Mouse (Mus musculus): ENCODE measurements around the gene Npm1. TPM values are rescaled to one million over a fixed set of nuclear protein-coding genes. Genes with fewer than 3 reads are reported as not detected.

Gene Npm1
- polyA plus RNA-seq (2012; fragmentation: generic; extraction: Trizol): 100 to 1,000 TPM in 1 of 2 experiments, 10 to 100 TPM in 1; 75.2 to 292 TPM

GRCm38 (mm10) chr11:33162998-33163506 is at the start of gene Npm1:
TSS of gene Npm1 (minus strand) at chr11:33163206.

GRCm38 (mm10) chr11:33203383-33204328 is 40.6 kb upstream of the Npm1 start, which contains the start of gene Tlx3:
TSS of gene Tlx3 (minus strand) at chr11:33203589.

GRCm38 (mm10) chr11:33147171-33147571 is 15.8 kb downstream of the Npm1 start, which contains the start of gene Fgf18:
TSS of gene Fgf18 (minus strand) at chr11:33147400.

Other genes starting within 250 kb of the Npm1 start
- gene Fgf18, start 15.8 kb downstream of the Npm1 start, polyA plus RNA-seq (2012; fragmentation: generic; extraction: Trizol): 1 to 10 TPM in 1 of 2 experiments, under 1 TPM in 1; 0.23 to 5.6 TPM
- gene Tlx3, start 40.4 kb upstream of the Npm1 start, polyA plus RNA-seq (2012; fragmentation: generic; extraction: Trizol): not detected
- not detected for gene Gm12117, start 113.5 kb upstream of the Npm1 start, polyA plus RNA-seq (2012; fragmentation: generic; extraction: Trizol)

Data from C3H10T1/2 (cell line).